Mouse (Mus musculus) brain, embryonic 14.5 days (tissue): ENCODE measurements around the gene Bcas3.

ENCODE experiments used
- CTCF ChIP-seq: fragments of 200-500 bp; IDR thresholded peaks from 2 replicates; pipeline ENCODE4 v1.5.1; 2012; ENCODE audit warnings: inconsistent platforms, mild to moderate bottlenecking, moderate library complexity, borderline replicate concordance; ENCODE audit not compliant: insufficient read depth, insufficient read length; ENCODE audit errors: extremely low read depth
- POLR2A ChIP-seq: fragments of 200-500 bp; IDR thresholded peaks from 2 replicates; pipeline ENCODE4 v1.6.1; 2012; ENCODE audit warnings: mild to moderate bottlenecking, inconsistent platforms, borderline replicate concordance; ENCODE audit not compliant: poor library complexity, insufficient read depth, insufficient read length, severe bottlenecking; ENCODE audit errors: extremely low read depth

DNA sequence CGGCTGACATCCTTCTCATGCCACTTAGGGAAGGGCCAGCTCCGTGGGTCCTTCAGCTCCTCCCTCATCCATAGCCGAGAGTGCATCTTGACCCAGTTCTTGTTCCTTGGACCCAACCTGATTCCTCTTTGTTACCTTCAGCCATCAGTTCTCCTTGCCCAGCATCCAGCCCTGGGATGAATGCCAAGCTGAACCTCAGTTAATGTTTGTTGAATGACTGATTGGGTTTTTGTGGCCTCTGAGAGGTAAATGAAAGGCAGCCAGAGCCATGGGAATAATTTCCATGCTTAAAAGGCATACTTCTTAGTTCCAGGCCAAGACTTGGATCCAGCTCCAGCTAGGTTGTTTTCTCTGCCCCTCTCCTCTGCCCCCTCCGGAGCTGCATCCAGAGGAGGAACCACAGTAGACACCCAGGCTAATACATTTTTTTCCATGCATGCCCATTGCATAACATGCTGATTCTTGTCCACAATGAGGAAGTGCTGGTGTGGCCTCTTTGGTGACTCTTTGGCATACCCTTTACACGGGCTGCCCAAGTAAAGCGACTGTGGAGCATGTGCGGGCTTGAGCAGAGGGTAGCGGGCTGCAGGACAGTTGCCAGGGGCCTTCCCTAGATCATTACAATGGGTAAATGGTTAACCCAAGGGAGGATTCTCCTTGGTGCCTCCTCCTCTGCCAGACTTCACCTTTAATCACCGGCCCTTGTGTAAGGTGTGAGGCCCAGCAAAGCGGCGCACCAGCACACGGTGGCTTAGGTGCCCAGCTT, 459.4 kb downstream of the Bcas3 start:
- TF ChIP-seq CTCF (no peak), POLR2A (no peak)
